Mouse (Mus musculus) cerebellum, adult 2 months (tissue): Measurements from ENCODE around the gene Rps27.

Experiments used
- CTCF ChIP-seq: fragments of 200-500 bp; IDR thresholded peaks from 2 replicates; pipeline ENCODE4 v1.5.1; 2011; ENCODE audit warnings: low read depth, mild to moderate bottlenecking, control low read depth, low read length, moderate library complexity, borderline replicate concordance; ENCODE audit not compliant: insufficient read depth
- POLR2A ChIP-seq: fragments of 200-500 bp; IDR thresholded peaks from 2 replicates; pipeline ENCODE4 v1.6.1; 2011; ENCODE audit warnings: low read length, control low read depth, borderline replicate concordance; ENCODE audit not compliant: insufficient read depth

DNA sequence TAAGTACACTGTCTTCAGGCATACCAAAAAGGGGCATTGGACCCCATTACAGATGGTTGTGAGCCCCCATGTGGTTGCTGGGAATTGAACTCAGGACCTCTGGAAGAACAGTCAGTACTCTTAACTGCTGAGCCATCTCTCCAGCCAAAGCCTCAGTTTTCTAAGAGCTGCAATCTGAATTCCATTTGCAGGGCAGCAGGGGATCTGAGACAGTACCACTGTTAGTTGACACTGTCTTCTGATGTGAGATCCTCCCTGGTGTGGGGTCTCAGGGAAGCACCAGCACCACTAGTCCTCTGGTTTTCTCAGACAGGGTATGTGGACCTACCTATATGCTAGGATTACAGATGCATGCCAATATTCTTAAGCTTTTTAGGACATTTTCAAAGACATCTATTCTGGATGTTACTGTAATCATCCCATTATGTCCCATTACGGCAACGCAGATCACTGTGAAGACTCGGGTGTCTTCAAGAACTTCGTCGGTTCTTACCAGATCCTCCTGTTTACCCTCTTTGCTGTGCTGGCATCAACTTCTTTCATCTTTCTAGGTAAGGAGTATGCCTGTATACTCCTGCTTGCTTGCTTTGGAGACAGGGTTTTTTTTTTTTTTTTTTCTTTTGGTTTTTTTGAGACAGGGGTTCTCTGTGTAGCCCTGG, 3.4 kb downstream of the Rps27 start:
- TF ChIP-seq CTCF (no peak), POLR2A (no peak)
